Mouse (Mus musculus) cerebellum, adult 9-11 months (tissue): ENCODE measurements at regions not wholly inside any gene's neighbourhood (a gene's known extent, or its start where the extent isn't known, plus 50 kb on each side); places are given as distances from the start of the nearest gene placed in this dataset.

Experiments used
- DNase-seq: peaks from one replicate; pipeline ENCODE4 v3.0.0; 2022

GRCm38 (mm10) chr4:95234030-95234555 lies 182.1 kb upstream of the Jun start:
- DNase-seq = no peak

- DNase-seq = no peak
Measured at GRCm38 (mm10) chr4:95247977-95248376, 196.0 kb upstream of the Jun start.

GRCm38 (mm10) chr4:95249031-95249430 lies 197.0 kb upstream of the Jun start:
- DNase-seq = no peak

- no peak for DNase-seq
Measured at GRCm38 (mm10) chr4:95250083-95250482, 198.1 kb upstream of the Jun start.

GRCm38 (mm10) chr4:95269766-95270165 lies 217.7 kb upstream of the Jun start:
- DNase-seq = no peak

GRCm38 (mm10) chr4:95270389-95270788 lies 218.4 kb upstream of the Jun start:
- DNase-seq = no peak

GRCm38 (mm10) chr4:95276231-95276630 lies 224.2 kb upstream of the Jun start:
- DNase-seq = no peak

- DNase-seq = no peak
Measured at GRCm38 (mm10) chr4:95277989-95278713, 226.1 kb upstream of the Jun start.

- no peak for DNase-seq
Measured at GRCm38 (mm10) chr4:95278714-95279095, 226.7 kb upstream of the Jun start.

- DNase-seq = no peak
Measured at GRCm38 (mm10) chr4:95279200-95279599, 227.2 kb upstream of the Jun start.

GRCm38 (mm10) chr4:95282083-95282482 lies 230.1 kb upstream of the Jun start:
- no peak for DNase-seq

GRCm38 (mm10) chr4:95283789-95284188 lies 231.8 kb upstream of the Jun start:
- peak; percentile 8 for DNase-seq

GRCm38 (mm10) chr4:95284192-95284591 lies 232.2 kb upstream of the Jun start:
- DNase-seq = no peak

- no peak for DNase-seq
Measured at GRCm38 (mm10) chr4:95284696-95285095, 232.7 kb upstream of the Jun start.

- no peak for DNase-seq
Measured at GRCm38 (mm10) chr4:95290321-95290720, 238.3 kb upstream of the Jun start.

GRCm38 (mm10) chr4:95294110-95294509 lies 242.1 kb upstream of the Jun start:
- no peak for DNase-seq

- DNase-seq = no peak
Measured at GRCm38 (mm10) chr4:95301907-95302306, 249.9 kb upstream of the Jun start.

- no peak for DNase-seq
Measured at GRCm38 (mm10) chr4:95303337-95303736, 251.3 kb upstream of the Jun start.

GRCm38 (mm10) chr4:95304006-95304405 lies 252.0 kb upstream of the Jun start:
- no peak for DNase-seq

GRCm38 (mm10) chr4:95307134-95307533 lies 250.2 kb upstream of the Fggy start:
- DNase-seq = no peak

- no peak for DNase-seq
Measured at GRCm38 (mm10) chr4:95308469-95308895, 248.8 kb upstream of the Fggy start.

- DNase-seq = no peak
Measured at GRCm38 (mm10) chr4:95310410-95310809, 246.9 kb upstream of the Fggy start.

- DNase-seq = no peak
Measured at GRCm38 (mm10) chr4:95317821-95318290, 239.5 kb upstream of the Fggy start.

GRCm38 (mm10) chr4:95318561-95318960 lies 238.7 kb upstream of the Fggy start:
- DNase-seq = no peak

GRCm38 (mm10) chr4:95319036-95319435 lies 238.3 kb upstream of the Fggy start:
- DNase-seq = no peak
